Mouse (Mus musculus) ZHBTc4 (cell line): ENCODE measurements around the gene Sh3bgrl.

ENCODE experiments used
- DNase-seq: peaks from one replicate; pipeline ENCODE4 v3.0.0-alpha.2; 2011; ENCODE audit warnings: low read depth, low spot score

The Sh3bgrl gene

GRCm38 (mm10) chrX:109238163-109238562, 143.0 kb downstream of the Sh3bgrl start:
- no peak for DNase-seq
